Mouse (Mus musculus): Measurements from ENCODE around the gene Ewsr1. TPM values are rescaled to one million over a fixed set of nuclear protein-coding genes. Genes with fewer than 3 reads are reported as not detected.

Gene Ewsr1
- polyA plus RNA-seq, 1 experiment from 2014 or later: 435 TPM

GRCm38 (mm10) chr11:5125713-5126112 is 26.6 kb upstream of the Ewsr1 start:
- H3K9me3 ChIP-seq: no peaks in the 10 kb centered on the region
- H3K4me3 ChIP-seq: no peak overlapping the region
- H3K27ac ChIP-seq (replicated peaks): no peak overlapping the region
- H3K36me3 ChIP-seq: no peaks in the 10 kb centered on the region
- no peaks in the 10 kb centered on the region for H3K27me3 ChIP-seq (replicated peaks)
- ATAC-seq (ENCODE audit: extremely low read depth, insufficient number of reproducible peaks, low FRiP score, low TSS enrichment): no peak
- H3K9ac ChIP-seq: no peak overlapping the region
- 71% methylated on average over 4 of the region's 4 CpGs for WGBS
- H3K4me2 ChIP-seq: no peak overlapping the region
- H3K4me1 ChIP-seq: peaks cover 13% of the 10 kb centered on the region

- no peak overlapping the region for H3K4me2 ChIP-seq
- 26% methylated on average over 13 of the region's 13 CpGs for WGBS
- peaks cover 11% of the 10 kb centered on the region for H3K4me1 ChIP-seq
- H3K36me3 ChIP-seq: no peaks in the 10 kb centered on the region
- no peaks in the 10 kb centered on the region for H3K27me3 ChIP-seq (replicated peaks)
- no peaks in the 10 kb centered on the region for H3K9me3 ChIP-seq
- ATAC-seq (ENCODE audit: extremely low read depth, insufficient number of reproducible peaks, low FRiP score, low TSS enrichment): 0 out of 2 replicates have a peak, but pooled peaks have one; percentile 32
- H3K27ac ChIP-seq (replicated peaks): no peak overlapping the region
- H3K9ac ChIP-seq: no peak overlapping the region
- no peak overlapping the region for H3K4me3 ChIP-seq
These were observed 16.0 kb upstream of the Ewsr1 start for GRCm38 (mm10) chr11:5114931-5115581.

- H3K27me3 ChIP-seq (replicated peaks): no peaks in the 10 kb centered on the region
- 86% methylated on average over 7 of the region's 7 CpGs for WGBS
- ATAC-seq (ENCODE audit: extremely low read depth, insufficient number of reproducible peaks, low FRiP score, low TSS enrichment): no peak
These were observed 14.6 kb upstream of the Ewsr1 start for GRCm38 (mm10) chr11:5113645-5114044.

GRCm38 (mm10) chr11:5109441-5109840 is 10.4 kb upstream of the Ewsr1 start:
- no peak for ATAC-seq (ENCODE audit: extremely low read depth, insufficient number of reproducible peaks, low FRiP score, low TSS enrichment)
- peaks cover 10% of the 10 kb centered on the region for H3K36me3 ChIP-seq
- peaks cover 16% of the 10 kb centered on the region for H3K4me1 ChIP-seq
- H3K9me3 ChIP-seq: no peaks in the 10 kb centered on the region
- H3K4me3 ChIP-seq: no peak overlapping the region
- H3K27ac ChIP-seq (replicated peaks): no peak overlapping the region
- no peak overlapping the region for H3K4me2 ChIP-seq
- no peaks in the 10 kb centered on the region for H3K27me3 ChIP-seq (replicated peaks)
- WGBS: 44% methylated on average over 8 of the region's 8 CpGs
- H3K9ac ChIP-seq: no peak overlapping the region; the same call in 1 of the 2 replicates

More at GRCm38 (mm10) chr11:5113645-5114044, 14.6 kb upstream of the Ewsr1 start:
- H3K4me2 ChIP-seq: no peak overlapping the region
- H3K9me3 ChIP-seq: no peaks in the 10 kb centered on the region
- H3K4me3 ChIP-seq: no peak overlapping the region
- no peak overlapping the region for H3K27ac ChIP-seq (replicated peaks)
- H3K9ac ChIP-seq: no peak overlapping the region
- no peaks in the 10 kb centered on the region for H3K36me3 ChIP-seq
- H3K4me1 ChIP-seq: peaks cover 16% of the 10 kb centered on the region

GRCm38 (mm10) chr11:5103986-5104509 is 5.0 kb upstream of the Ewsr1 start:
- H3K27me3 ChIP-seq (replicated peaks): no peaks in the 10 kb centered on the region
- peaks cover 29% of the 10 kb centered on the region for H3K36me3 ChIP-seq
- WGBS: 98% methylated on average over 4 of the region's 4 CpGs
- H3K9me3 ChIP-seq: no peaks in the 10 kb centered on the region
- H3K4me1 ChIP-seq: peaks cover 13% of the 10 kb centered on the region
- H3K4me2 ChIP-seq: no peak overlapping the region
- H3K27ac ChIP-seq (replicated peaks): no peak overlapping the region
- no peak for ATAC-seq (ENCODE audit: extremely low read depth, insufficient number of reproducible peaks, low FRiP score, low TSS enrichment)
- no peak overlapping the region for H3K9ac ChIP-seq
- H3K4me3 ChIP-seq: no peak overlapping the region

GRCm38 (mm10) chr11:5102384-5102783 is 3.3 kb upstream of the Ewsr1 start:
- Histone ChIP-seq H3K36me3 (peaks cover 29% of the 10 kb centered on the region), H3K4me3 (no peak overlapping the region), H3K4me1 (peaks cover 14% of the 10 kb centered on the region), H3K4me2 (no peak overlapping the region), H3K27ac (replicated peaks) (no peak overlapping the region), H3K9ac (no peak overlapping the region), H3K27me3 (replicated peaks) (no peaks in the 10 kb centered on the region), H3K9me3 (no peaks in the 10 kb centered on the region)
- 66% methylated on average over 7 of the region's 7 CpGs for WGBS
- no peak for ATAC-seq (ENCODE audit: extremely low read depth, insufficient number of reproducible peaks, low FRiP score, low TSS enrichment)

GRCm38 (mm10) chr11:5101641-5102040 is 2.6 kb upstream of the Ewsr1 start:
- Histone ChIP-seq H3K4me1 (peaks cover 22% of the 10 kb centered on the region), H3K4me2 (no peak overlapping the region), H3K4me3 (no peak overlapping the region), H3K9ac (no peak overlapping the region), H3K27me3 (replicated peaks) (no peaks in the 10 kb centered on the region), H3K36me3 (peaks cover 29% of the 10 kb centered on the region), H3K9me3 (no peaks in the 10 kb centered on the region), H3K27ac (replicated peaks) (no peak overlapping the region)
- 86% methylated on average over 6 of the region's 6 CpGs for WGBS
- ATAC-seq (ENCODE audit: extremely low read depth, insufficient number of reproducible peaks, low FRiP score, low TSS enrichment): no peak

GRCm38 (mm10) chr11:5100801-5101200 is 1.7 kb upstream of the Ewsr1 start:
- Histone ChIP-seq H3K27me3 (replicated peaks) (no peaks in the 10 kb centered on the region), H3K9me3 (no peaks in the 10 kb centered on the region), H3K27ac (replicated peaks) (no peak overlapping the region), H3K9ac (peak overlapping the region; percentile 100), H3K4me2 (peak overlapping the region; percentile 90), H3K4me3 (peak overlapping the region; percentile 100), H3K36me3 (peaks cover 26% of the 10 kb centered on the region), H3K4me1 (peaks cover 30% of the 10 kb centered on the region)
- WGBS: 63% methylated on average over 5 of the region's 5 CpGs
- no peak for ATAC-seq (ENCODE audit: extremely low read depth, insufficient number of reproducible peaks, low FRiP score, low TSS enrichment)

- Histone ChIP-seq H3K27ac (replicated peaks) (peak overlapping the region; percentile 98), H3K9ac (peak overlapping the region; percentile 100), H3K27me3 (replicated peaks) (no peaks in the 10 kb centered on the region), H3K9me3 (no peaks in the 10 kb centered on the region), H3K4me3 (peak overlapping the region; percentile 100), H3K4me2 (peak overlapping the region; percentile 90), H3K36me3 (peaks cover 26% of the 10 kb centered on the region), H3K4me1 (peaks cover 34% of the 10 kb centered on the region)
- no peak for ATAC-seq (ENCODE audit: extremely low read depth, insufficient number of reproducible peaks, low FRiP score, low TSS enrichment)
- 3% methylated on average over 7 of the region's 7 CpGs for WGBS
These were observed 1.2 kb upstream of the Ewsr1 start for GRCm38 (mm10) chr11:5100283-5100682.

GRCm38 (mm10) chr11:5099576-5100183 is 614 bp upstream of the Ewsr1 start:
- Histone ChIP-seq H3K4me1 (peaks cover 35% of the 10 kb centered on the region), H3K9ac (peak overlapping the region; percentile 100), H3K4me2 (peak overlapping the region; percentile 90), H3K4me3 (peak overlapping the region; percentile 100), H3K36me3 (peaks cover 24% of the 10 kb centered on the region), H3K27me3 (replicated peaks) (no peaks in the 10 kb centered on the region), H3K9me3 (no peaks in the 10 kb centered on the region), H3K27ac (replicated peaks) (peak overlapping the region; percentile 98)
- under 1% methylated on average over 31 of the region's 31 CpGs for WGBS
- peak; percentile 70 for ATAC-seq (ENCODE audit: extremely low read depth, insufficient number of reproducible peaks, low FRiP score, low TSS enrichment)

GRCm38 (mm10) chr11:5098035-5098735 is 881 bp downstream of the Ewsr1 start:
- H3K27ac ChIP-seq (replicated peaks): peak overlapping the region; percentile 98
- no peak; the same call in 1 of the 2 replicates for ATAC-seq (ENCODE audit: extremely low read depth, insufficient number of reproducible peaks, low FRiP score, low TSS enrichment)
- no peaks in the 10 kb centered on the region for H3K9me3 ChIP-seq
- H3K4me2 ChIP-seq: peak overlapping the region; percentile 87
- WGBS: under 1% methylated on average over 44 of the region's 44 CpGs
- peak overlapping the region; percentile 100 for H3K4me3 ChIP-seq
- H3K36me3 ChIP-seq: peaks cover 20% of the 10 kb centered on the region
- peaks cover 42% of the 10 kb centered on the region for H3K4me1 ChIP-seq
- H3K27me3 ChIP-seq (replicated peaks): no peaks in the 10 kb centered on the region
- peak overlapping the region; percentile 100 for H3K9ac ChIP-seq
